Mouse (Mus musculus): ENCODE results near the gene Hopx. TPM values are rescaled to one million over a fixed set of nuclear protein-coding genes. Genes with fewer than 3 reads are reported as not detected.

Gene Hopx
- polyA plus RNA-seq, 1 experiment from 2014 or later: 0.77 TPM

DNA sequence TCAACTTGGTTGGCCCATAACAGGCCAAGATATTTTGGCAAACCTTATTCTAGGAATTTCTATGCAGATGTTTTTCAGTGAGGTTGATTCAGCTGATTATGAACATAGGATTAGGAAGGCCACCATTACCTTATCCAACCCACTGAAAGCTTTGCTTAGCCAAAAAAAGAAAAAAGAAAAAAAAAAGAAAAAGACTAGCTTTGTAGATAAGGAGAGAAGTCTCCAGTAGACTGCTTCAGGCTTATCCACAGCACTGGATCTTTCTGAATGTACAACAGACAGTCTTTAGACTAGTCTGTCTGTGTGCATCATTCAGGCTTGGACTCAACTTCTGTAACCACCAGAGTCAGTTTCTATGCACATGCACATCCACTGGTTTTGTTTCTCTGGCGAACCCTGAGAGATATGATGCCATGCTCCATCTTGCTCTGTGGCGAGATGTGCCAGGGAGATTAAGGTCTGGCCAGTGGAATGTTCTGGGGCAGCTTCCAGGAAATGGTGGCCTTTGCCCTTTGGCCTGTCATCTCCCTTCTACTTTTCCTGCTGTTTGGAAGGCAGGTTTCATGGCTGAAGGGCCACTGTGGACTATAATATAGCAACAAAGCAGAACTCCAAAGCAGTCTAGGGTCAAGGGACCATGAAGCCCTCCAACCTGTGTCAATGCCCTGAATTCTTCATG is 17.7 kb upstream of the Hopx start:
- DNase-seq (ENCODE audit: low spot score): no peak

DNA sequence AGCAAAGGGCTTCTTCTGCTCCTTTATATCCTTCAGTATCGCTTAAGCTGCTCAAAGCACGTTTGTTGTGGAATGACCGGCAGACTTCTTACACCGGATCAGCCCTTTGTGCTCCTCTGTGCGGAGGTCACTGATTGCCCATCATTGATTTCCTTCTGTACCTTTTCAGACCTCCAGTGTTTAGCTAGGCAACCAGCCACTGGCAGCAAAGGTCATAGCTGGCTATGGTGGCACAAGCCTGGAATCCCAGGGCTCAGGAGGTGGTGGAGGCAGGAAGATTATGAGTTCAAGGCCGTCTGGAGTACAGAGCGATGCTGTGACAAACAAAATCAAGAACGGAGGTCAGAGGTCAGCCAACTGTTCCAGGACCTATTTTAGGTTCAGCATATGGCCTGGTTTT is 17.0 kb upstream of the Hopx start:
- DNase-seq (ENCODE audit: low spot score): no peak

DNA sequence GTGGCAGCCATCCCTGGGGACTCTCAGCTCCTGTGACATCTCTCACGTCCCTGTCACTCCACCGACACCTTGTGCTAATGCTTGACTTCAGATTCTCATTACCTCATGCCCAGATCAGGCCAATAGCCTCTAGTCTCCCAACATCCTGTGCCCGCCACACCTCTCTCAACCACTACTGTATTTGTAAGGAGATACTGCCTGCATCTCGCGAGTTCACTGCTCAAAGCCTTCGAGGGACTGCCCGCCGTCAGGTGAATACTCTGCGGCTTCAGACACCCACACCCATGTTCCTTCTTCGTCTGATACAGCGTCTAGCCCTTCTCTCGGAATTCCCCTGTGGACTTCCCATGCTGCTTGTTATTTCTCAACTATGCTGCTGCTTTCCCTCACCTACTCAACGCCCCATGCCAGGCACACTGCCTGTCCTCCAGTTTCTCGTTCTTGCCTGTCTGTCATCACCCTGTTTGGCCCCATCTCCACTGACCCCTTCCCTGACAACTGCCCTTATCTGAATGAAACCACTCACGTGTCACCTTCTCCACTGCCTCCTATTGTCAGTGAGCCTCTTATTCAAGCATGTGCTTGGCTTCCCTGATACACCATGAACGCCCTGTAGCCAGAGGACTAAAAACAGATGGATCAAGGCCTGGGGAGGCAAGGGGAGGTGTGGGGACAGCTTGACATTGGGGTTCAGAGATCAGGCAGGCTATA is 15.5 kb upstream of the Hopx start:
- DNase-seq (ENCODE audit: low spot score): no peak

DNA sequence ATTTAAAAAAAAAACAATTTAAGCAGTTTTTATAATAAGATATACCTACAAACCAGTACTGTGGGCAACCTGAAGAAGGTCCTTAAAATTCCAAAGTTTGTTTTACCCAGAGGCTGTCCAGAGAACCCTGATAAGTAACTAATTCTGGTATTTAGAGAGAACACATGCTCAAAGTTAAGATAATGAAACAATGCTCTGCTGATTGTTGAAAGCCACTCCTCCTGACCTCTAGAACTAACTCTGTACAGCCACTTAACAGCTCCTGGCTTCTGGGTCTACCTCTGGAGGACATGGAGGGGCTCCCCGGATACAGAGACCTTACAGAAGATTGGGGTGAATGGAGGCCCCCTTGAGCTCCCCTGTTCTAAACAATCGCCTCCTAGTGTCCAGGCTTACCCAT is 15.0 kb upstream of the Hopx start:
- DNase-seq (ENCODE audit: low spot score): no peak

DNA sequence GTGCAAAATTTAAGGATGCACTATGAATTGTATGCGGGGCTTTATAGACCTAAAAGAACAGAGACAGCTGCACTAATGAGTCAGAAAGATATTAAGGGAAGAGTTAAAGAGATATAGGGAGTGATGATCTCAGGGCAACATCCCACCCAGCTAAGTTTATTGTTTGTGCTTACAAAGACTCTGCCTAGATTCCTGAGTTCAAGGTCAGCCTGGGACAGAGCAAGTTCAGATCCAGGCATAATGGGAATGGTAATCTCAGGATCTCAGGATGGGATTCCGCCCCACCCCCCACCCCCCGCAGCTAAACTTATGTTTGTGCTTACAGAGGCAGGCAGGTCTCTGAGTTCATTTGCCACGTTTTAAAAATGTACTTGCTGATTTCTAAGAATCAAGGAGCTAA is 13.9 kb upstream of the Hopx start:
- no peak for DNase-seq (ENCODE audit: low spot score)

DNA sequence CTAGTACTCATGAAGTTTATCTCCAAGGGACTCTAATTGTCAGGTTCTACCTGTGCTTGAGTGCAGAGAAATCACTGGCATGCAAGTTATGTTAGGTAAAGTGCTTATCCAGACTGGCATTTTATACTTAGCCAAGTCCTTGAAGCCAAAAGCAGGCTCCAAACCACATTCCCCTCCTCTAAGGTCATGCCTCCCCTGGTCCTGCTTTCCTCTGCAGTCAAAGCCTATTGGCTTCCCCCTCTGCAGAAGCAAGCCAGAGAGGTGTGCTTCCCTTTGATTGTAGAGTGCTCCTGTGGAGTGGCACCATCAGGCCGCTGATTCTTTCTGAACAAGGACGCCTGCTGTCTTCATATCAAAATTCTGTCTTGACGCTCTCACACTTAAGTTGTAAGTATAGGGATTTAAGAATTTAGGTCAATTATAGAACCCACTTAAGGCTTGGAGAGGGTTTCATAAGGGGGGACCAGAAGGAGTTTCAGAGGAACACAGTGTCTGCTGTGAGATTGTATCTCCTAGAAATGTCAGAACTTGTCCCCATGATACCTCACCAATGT is 11.6 kb upstream of the Hopx start:
- DNase-seq (ENCODE audit: low spot score): no peak

DNA sequence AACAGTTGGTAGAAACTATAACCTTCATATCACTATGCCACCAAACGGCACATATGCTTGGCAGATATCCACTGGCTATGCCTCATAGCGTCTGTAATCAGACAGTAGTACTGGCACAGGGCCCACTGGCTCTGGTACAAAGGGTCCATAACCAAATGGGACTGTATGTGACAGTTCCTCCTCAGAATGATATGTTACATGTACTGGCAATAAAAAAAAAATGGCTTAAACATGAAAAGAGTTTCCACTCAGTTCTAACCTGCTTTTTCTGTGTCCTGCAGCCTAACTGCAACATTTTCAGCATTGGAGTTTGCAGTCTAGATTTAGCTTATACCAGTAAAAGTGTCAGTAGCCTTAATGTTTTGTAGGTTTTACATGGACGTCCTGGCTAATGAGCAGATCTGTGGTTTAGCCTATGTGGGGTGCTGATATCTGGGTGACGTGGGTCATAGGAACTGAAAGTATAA is 9.9 kb upstream of the Hopx start:
- DNase-seq (ENCODE audit: low spot score): no peak

DNA sequence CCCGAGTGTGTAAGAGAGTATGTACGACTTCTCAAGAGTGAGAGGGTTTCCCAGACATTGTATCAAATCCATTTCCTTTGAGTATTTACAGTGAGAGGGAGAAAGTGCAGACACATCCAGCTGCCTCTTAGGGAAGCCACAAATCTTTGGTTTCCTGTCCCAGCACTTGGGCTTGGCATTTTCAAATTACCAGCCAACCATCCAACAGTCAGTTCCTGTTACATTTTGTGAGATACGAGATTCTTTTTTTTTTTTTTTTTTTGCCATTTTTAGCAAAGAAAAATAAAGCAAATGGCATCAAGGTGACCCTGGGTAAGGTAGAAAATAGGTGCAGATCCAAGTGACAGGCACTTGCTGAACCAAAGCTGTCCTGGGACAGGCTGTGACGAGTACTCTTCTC is 9.2 kb upstream of the Hopx start:
- no peak for DNase-seq (ENCODE audit: low spot score)

DNA sequence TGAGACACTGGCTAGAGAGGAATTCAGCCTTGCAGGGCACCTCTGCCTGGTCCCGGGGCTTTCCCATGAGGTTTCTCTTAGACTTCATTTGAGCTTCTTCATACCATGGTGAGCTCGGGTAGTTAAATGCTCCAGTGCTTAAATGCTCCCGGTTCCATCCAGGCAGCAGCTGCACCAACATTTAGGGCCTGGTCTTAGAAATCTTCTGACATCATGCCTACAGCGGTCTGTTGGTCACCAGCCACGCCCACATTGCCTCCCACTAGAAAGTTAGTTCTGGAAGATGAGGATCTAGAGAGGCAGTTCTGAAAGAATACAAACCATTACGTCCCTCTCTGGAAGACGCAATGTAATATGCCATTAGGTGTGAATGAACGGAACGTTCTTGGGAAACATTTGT is 8.7 kb upstream of the Hopx start:
- DNase-seq (ENCODE audit: low spot score): no peak

DNA sequence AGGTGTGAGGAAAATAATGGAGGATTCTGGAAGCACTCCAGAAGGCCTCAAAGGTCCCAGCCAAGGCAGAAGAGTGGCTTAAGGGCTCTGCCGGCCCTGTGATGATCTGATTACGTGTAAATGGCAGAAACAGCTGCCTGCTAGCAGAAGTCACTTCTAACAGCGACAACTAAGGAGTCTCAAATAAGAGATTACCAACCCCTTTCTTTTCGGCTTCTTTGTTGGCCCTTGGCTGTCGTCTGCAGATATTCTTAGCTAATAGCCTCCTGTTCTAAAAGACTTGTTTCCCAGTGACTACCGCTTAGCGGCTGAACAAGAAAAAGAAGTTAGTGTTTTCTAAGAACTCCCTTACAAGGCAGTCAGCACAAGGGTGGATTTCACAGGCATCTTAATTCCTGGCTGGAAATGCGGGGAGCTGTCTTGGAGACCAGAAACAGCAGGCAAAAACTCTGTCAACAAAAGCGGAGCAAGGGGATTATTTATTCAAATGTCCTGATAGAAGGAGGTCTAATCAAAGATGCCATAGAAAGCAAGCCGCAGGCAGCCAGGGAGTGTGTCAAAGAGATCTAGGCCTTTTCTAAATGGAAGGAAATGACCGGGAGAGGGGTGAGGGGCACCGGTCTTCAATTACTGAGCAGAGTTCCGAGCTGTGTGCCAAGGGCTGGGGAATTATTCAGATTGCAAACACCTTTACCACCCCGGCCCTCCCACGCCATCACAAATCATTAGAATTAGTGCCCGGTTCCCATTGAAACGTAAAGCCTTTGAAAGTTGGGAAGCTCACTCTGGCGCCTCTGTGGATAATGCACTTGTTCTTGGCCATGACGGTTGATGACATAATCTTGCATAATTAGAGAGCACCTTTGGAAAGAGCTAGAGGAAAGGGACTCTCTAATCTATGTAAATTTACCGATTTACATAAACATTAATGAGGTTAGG is 7.6 kb upstream of the Hopx start:
- DNase-seq (ENCODE audit: low spot score): no peak

DNA sequence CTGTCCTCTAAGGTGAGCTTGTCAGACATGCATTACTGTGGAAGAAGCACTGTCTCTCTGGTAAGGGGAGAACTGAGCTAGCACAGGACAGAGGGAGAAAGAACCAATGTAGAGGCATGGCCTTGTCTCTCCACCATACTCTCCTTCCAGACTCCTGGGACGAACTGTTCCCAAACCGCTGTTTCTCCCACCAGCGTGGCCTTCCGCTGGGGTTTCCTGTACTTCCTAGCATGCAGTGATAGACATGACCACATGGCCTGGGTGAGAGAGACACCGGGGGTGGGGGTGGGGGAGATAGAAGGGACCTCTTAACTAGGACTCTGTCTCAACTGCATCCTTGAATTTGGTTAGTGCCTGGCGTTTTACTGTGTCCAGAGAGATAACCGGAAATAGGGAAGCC is 5.8 kb upstream of the Hopx start:
- no peak for DNase-seq (ENCODE audit: low spot score)

DNA sequence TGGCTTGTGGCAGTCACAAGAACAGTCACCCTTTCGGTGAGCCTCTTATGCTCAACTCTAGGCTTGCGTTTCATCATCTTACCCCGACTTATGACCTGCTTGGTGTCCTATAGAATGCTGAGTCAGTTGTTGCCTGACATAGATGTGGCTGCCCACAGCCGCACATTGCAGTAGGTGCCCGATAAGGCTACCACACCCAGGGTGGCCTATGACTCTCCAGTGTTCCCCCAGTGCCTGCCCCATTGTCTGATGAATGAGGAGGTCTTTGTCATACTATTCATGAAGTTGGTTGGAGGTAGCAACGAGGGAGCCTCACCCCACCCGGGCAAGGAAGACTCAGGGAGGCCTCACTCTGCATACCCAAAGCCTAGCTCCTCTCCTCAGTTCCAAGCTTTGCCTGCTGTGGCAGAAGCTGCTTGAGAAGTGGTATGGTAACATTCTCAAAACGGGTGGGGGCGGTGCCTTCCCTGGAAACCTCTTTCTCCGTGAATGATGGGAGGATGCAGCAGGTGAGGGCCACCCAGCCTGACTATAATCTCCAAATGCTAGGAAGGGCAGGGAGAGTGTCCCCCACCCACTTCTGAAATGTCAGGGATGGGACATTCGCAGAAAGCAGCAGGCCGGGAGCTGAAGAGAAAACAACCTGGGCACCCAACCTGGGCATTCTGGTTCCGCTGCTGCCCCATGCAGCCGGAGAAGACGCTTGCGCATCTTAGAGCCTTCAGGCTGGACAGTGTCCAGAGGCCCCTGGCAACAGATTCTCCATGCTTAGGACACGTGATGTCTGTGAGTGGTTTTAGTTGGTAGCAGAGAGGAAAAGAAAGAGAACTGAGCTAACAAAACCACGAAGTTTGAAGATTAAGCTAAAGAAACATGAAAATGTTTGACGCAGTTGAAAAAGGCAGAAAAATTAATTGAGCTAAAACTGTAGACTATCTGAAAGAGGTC is 4.8 kb upstream of the Hopx start:
- DNase-seq (ENCODE audit: low spot score): no peak

DNA sequence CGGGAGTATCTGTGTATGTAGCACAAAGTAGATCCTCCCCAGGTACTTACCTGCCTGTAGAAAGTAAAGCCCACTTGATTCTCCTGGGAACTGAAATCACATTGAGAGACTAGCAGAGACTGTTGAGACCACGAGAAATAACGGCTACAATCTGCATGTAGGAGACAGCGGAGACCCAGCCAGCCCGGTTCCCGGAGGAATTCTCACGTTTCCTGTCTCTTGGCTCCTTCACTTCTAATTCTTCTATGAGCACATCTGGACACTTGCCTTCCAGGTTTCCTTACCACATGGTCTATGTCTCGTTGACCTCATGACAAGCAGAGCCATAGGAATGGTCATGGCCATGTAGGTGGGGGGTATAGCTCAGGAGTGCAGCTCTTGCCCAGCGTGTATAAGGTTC is 811 bp upstream of the Hopx start:
- no peak for DNase-seq (ENCODE audit: low spot score)

DNA sequence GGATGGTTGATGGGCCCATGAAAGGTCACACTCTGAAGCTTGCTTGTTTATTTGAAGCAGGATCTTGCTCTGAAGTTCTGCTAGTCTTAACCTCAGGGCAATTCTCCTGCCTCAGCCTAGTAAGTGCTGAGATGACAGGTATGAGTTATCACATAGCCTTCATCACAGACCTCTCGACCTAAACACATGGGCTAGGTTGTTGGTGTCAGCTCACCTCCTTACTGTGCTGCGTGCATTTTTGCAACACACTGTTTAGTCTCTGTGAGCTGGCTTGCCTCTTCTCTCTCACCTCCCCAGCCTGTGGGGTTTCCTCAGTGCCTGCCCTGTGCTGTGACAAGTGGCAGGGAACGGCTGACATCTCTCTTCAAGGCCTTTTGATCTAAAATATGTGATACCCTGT is 1.1 kb downstream of the Hopx start:
- DNase-seq (ENCODE audit: low spot score): no peak

DNA sequence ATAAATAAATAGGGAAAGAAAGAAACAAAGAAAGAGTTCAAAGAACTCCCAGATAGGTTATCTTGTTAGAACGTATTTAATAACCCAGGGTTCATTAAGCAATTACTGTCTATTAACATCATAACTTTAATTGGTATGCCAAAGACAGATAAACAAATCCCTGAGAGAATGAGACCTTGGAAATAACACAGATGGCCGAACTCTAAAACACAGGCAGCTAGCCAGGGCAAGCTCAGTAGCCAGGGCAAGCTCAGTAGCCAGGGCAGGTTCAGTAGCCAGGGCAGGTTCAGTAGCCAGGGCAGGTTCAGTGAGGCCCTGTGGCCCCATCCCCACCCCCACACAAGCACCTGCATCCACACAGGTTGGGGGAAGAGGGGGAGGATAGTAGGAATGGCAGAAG is 2.9 kb downstream of the Hopx start:
- no peak for DNase-seq (ENCODE audit: low spot score)

DNA sequence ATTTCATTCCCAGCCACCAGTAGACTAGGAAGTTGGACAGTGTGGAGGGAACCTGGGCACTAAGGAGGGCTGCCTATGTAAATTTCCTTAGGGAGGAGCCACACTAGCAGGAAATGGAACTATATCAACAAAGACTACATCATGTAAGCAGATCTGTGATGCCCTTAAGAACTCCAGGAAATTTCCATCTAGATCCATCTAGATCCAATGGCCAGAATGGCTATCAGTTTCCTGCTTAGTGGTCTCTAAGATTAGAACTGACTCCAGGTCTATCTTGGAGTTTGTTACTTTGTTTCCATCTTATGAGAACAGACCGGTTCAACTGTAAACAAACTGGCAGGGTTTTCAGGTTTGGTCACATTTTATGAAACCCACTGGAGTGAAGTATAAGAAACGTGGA is 5.1 kb downstream of the Hopx start:
- no peak for DNase-seq (ENCODE audit: low spot score)

DNA sequence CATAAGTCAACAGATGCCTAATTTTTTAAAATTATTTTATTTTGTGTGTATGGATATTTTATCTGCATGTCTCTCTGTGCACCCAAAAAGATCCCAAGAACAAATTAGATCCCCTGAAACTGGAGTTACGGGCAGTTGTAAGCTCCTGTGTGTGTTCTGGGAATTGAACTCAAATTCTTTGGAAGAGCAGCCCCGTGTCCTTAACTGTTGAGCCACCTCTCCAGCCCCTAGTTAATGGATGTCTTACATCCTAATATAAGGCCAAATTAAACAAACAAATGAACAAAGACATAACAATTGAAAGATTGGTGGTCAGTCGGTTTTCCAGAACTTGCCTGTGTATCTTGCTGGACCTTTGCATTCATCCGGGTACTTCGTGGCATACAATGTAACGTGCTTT is 6.1 kb downstream of the Hopx start:
- no peak for DNase-seq (ENCODE audit: low spot score)

DNA sequence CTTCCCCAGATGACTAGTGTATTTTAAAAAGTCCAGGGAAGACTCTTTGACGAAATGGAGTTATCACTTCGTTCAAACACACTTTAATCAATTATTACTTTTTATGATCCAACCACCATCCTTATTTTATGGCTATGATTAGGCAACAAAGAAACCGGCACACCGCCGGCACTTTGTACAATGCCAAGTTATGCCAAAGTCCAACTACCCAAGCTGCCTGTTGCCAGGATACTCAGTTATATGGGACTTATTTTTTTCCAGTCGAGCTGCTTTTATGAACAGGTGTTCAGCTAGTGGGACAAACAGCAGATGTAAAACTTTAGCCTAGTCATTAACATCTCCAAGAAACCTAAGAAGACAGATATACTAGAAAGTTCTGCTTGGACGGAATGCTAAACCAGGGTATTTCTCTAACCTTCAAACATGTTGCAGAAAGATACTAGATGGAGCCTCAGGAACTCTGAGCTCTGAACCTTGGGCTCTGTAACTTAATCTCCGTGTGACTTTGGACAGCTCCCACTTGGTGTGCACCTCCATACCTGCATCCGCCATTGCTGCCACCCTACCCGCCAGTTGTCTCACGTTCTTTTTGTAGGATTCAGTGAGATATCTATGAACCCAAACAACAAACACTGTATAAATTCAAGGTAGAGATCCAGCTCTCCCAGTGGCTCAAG is 7.6 kb downstream of the Hopx start:
- DNase-seq (ENCODE audit: low spot score): no peak

DNA sequence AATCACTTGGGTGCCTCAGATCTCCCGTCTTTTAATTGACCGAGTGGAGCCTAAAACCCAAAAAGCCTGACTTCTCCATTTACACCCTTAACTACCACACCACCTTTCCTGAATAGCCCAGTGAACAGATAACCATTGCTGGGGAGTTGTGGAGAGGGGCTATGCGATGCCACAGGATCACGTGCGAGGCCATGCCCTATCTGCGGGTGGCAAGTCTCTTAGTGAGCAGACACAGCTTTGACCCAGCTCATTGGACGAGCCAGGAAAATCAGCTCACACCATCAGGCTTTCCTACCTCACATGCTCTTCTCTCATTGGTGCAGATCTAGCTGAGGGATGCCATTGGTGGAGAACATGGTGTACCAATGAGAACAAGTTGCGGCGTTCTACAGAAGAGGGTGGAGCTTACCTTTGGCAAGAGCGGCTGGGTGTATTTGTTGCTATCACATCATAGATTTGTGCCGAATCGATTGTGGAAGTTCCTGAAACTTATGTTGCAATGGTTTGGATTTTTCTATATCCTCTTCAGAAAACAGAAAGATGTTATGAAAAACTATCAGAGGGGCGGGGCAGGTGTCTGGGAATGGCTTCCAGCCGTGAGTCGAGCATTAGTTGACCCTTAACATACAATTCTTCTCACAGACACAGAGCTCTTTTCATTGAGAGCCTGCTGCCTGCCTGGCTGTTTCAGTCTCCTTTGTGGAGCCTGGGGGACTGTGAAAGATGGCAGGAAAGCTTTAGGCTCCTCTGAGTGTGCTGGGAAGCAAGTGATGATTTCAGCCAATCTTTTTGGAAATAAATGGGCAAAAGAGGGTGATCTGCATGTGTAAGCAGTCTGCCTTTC is 12.2 kb downstream of the Hopx start:
- no peak for DNase-seq (ENCODE audit: low spot score)
